Mouse (Mus musculus): ENCODE measurements at regions not wholly inside any gene's neighbourhood (a gene's known extent, or its start where the extent isn't known, plus 50 kb on each side); places are given as distances from the start of the nearest gene placed in this dataset.

- no peak for TF ChIP-seq CTCF (IDR thresholded peaks at IDR 0.05; ENCODE audit: control insufficient read depth, insufficient read depth, low read length)
- TF ChIP-seq POLR2A (IDR thresholded peaks at IDR 0.05; ENCODE audit: borderline replicate concordance, control insufficient read depth, low read depth, low read length) = no peak
Measured at GRCm38 (mm10) chr13:16283336-16283735, 271.7 kb downstream of the Inhba start.

All from bone marrow, adult 2 months (tissue).